Mouse (Mus musculus): ENCODE results near the gene Pigx. TPM values are rescaled to one million over a fixed set of nuclear protein-coding genes. Genes with fewer than 3 reads are reported as not detected.
A peak's percentile ranks its signal among the peaks of the same experiment; 100 is the strongest.
"Not testable (repeated sequence)": the region's sequence is repeated elsewhere in the genome, so short reads cannot be mapped to it uniquely, and the experiment has no call there.

The Pigx gene
- polyA plus RNA-seq, 1 experiment from 2014 or later: 168 TPM

GRCm38 (mm10) chr16:32078408-32078990, 21.0 kb downstream of the Pigx start:
- DNase-seq (ENCODE audit: low spot score) (peak; percentile 69), ATAC-seq (replicated peaks; ENCODE audit: insufficient number of reproducible peaks, low FRiP score, low TSS enrichment, low read depth) (peak; percentile 61; the same call in 1 of the 2 replicates)
- H3K9me3 ChIP-seq (replicated peaks; ENCODE audit: control insufficient read depth, low read length): no peaks in the 10 kb centered on the region
- no peaks in the 10 kb centered on the region for H3K27me3 ChIP-seq (ENCODE audit: control insufficient read depth, insufficient read depth, low read length)
- WGBS: under 1% methylated on average over 30 of the region's 30 CpGs
- H3K27ac ChIP-seq (replicated peaks; ENCODE audit: low read depth, low read length): peak overlapping the region; percentile 93
- H3K4me2 ChIP-seq (ENCODE audit: low read depth, low read length): peak overlapping the region; percentile 62
- H3K9ac ChIP-seq (replicated peaks; ENCODE audit: low read length): peak overlapping the region; percentile 98
- H3K36me3 ChIP-seq (replicated peaks; ENCODE audit: control insufficient read depth, insufficient read depth, low read depth, low read length): no peaks in the 10 kb centered on the region
- H3K4me3 ChIP-seq (ENCODE audit: low read depth, low read length): peak overlapping the region; percentile 93
- no peaks in the 10 kb centered on the region for H3K4me1 ChIP-seq (ENCODE audit: control insufficient read depth, insufficient read depth, low read length)

GRCm38 (mm10) chr16:32077648-32078407, 21.7 kb downstream of the Pigx start:
- Histone ChIP-seq H3K4me1 (ENCODE audit: control insufficient read depth, insufficient read depth, low read length) (no peaks in the 10 kb centered on the region), H3K27ac (replicated peaks; ENCODE audit: low read depth, low read length) (peak overlapping the region; percentile 93; the same call in 1 of the 2 replicates), H3K27me3 (ENCODE audit: control insufficient read depth, insufficient read depth, low read length) (no peaks in the 10 kb centered on the region), H3K4me2 (ENCODE audit: low read depth, low read length) (peak overlapping the region; percentile 62), H3K36me3 (replicated peaks; ENCODE audit: control insufficient read depth, insufficient read depth, low read depth, low read length) (no peaks in the 10 kb centered on the region), H3K4me3 (ENCODE audit: low read depth, low read length) (peak overlapping the region; percentile 93), H3K9me3 (replicated peaks; ENCODE audit: control insufficient read depth, low read length) (no peaks in the 10 kb centered on the region), H3K9ac (replicated peaks; ENCODE audit: low read length) (peak overlapping the region; percentile 98)
- ATAC-seq (replicated peaks; ENCODE audit: insufficient number of reproducible peaks, low FRiP score, low TSS enrichment, low read depth) (no peak), DNase-seq (ENCODE audit: low spot score) (no peak)
- 13% methylated on average over 13 of the region's 13 CpGs for WGBS

- Histone ChIP-seq H3K9ac (replicated peaks; ENCODE audit: low read length) (no peak overlapping the region), H3K4me2 (ENCODE audit: low read depth, low read length) (no peak overlapping the region), H3K36me3 (replicated peaks; ENCODE audit: control insufficient read depth, insufficient read depth, low read depth, low read length) (no peaks in the 10 kb centered on the region), H3K4me1 (ENCODE audit: control insufficient read depth, insufficient read depth, low read length) (no peaks in the 10 kb centered on the region), H3K4me3 (ENCODE audit: low read depth, low read length) (no peak overlapping the region), H3K27ac (replicated peaks; ENCODE audit: low read depth, low read length) (no peak overlapping the region), H3K9me3 (replicated peaks; ENCODE audit: control insufficient read depth, low read length) (no peaks in the 10 kb centered on the region), H3K27me3 (ENCODE audit: control insufficient read depth, insufficient read depth, low read length) (no peaks in the 10 kb centered on the region)
- WGBS: 84% methylated on average over 3 of the region's 3 CpGs
- no peak for ATAC-seq (replicated peaks; ENCODE audit: insufficient number of reproducible peaks, low FRiP score, low TSS enrichment, low read depth)
- DNase-seq (ENCODE audit: low spot score): no peak
These were observed 23.1 kb downstream of the Pigx start for GRCm38 (mm10) chr16:32076406-32076805.

GRCm38 (mm10) chr16:32075762-32076161, 23.8 kb downstream of the Pigx start:
- no peak overlapping the region for H3K4me3 ChIP-seq (ENCODE audit: low read depth, low read length)
- 45% methylated on average over 1 of the region's 1 CpGs for WGBS
- no peaks in the 10 kb centered on the region for H3K27me3 ChIP-seq (ENCODE audit: control insufficient read depth, insufficient read depth, low read length)
- H3K36me3 ChIP-seq (replicated peaks; ENCODE audit: control insufficient read depth, insufficient read depth, low read depth, low read length): no peaks in the 10 kb centered on the region
- ATAC-seq (replicated peaks; ENCODE audit: insufficient number of reproducible peaks, low FRiP score, low TSS enrichment, low read depth) (no peak), DNase-seq (ENCODE audit: low spot score) (no peak)
- H3K9me3 ChIP-seq (replicated peaks; ENCODE audit: control insufficient read depth, low read length): no peaks in the 10 kb centered on the region
- no peaks in the 10 kb centered on the region for H3K4me1 ChIP-seq (ENCODE audit: control insufficient read depth, insufficient read depth, low read length)
- no peak overlapping the region for H3K4me2 ChIP-seq (ENCODE audit: low read depth, low read length)
- no peak overlapping the region for H3K9ac ChIP-seq (replicated peaks; ENCODE audit: low read length)
- H3K27ac ChIP-seq (replicated peaks; ENCODE audit: low read depth, low read length): no peak overlapping the region

- not testable (repeated sequence) for H3K4me2 ChIP-seq (ENCODE audit: low read depth, low read length); ATAC-seq (replicated peaks; ENCODE audit: insufficient number of reproducible peaks, low FRiP score, low TSS enrichment, low read depth); DNase-seq (ENCODE audit: low spot score); H3K36me3 ChIP-seq (replicated peaks; ENCODE audit: control insufficient read depth, insufficient read depth, low read depth, low read length); H3K9me3 ChIP-seq (replicated peaks; ENCODE audit: control insufficient read depth, low read length); H3K9ac ChIP-seq (replicated peaks; ENCODE audit: low read length); H3K27ac ChIP-seq (replicated peaks; ENCODE audit: low read depth, low read length); H3K27me3 ChIP-seq (ENCODE audit: control insufficient read depth, insufficient read depth, low read length); H3K4me1 ChIP-seq (ENCODE audit: control insufficient read depth, insufficient read depth, low read length); H3K4me3 ChIP-seq (ENCODE audit: low read depth, low read length)
- 72% methylated on average over 4 of the region's 4 CpGs for WGBS
These were observed 29.5 kb downstream of the Pigx start for GRCm38 (mm10) chr16:32070070-32070469.

- no peaks in the 10 kb centered on the region for H3K9me3 ChIP-seq (replicated peaks; ENCODE audit: control insufficient read depth, low read length)
- 86% methylated on average over 12 of the region's 12 CpGs for WGBS
- no peak for ATAC-seq (replicated peaks; ENCODE audit: insufficient number of reproducible peaks, low FRiP score, low TSS enrichment, low read depth)
- H3K27me3 ChIP-seq (ENCODE audit: control insufficient read depth, insufficient read depth, low read length): no peaks in the 10 kb centered on the region
- no peak overlapping the region for H3K4me2 ChIP-seq (ENCODE audit: low read depth, low read length)
- H3K4me3 ChIP-seq (ENCODE audit: low read depth, low read length): no peak overlapping the region
- no peaks in the 10 kb centered on the region for H3K36me3 ChIP-seq (replicated peaks; ENCODE audit: control insufficient read depth, insufficient read depth, low read depth, low read length)
- no peak overlapping the region for H3K9ac ChIP-seq (replicated peaks; ENCODE audit: low read length)
- no peaks in the 10 kb centered on the region for H3K4me1 ChIP-seq (ENCODE audit: control insufficient read depth, insufficient read depth, low read length)
- H3K27ac ChIP-seq (replicated peaks; ENCODE audit: low read depth, low read length): no peak overlapping the region
- DNase-seq (ENCODE audit: low spot score): no peak
These were observed 30.9 kb downstream of the Pigx start for GRCm38 (mm10) chr16:32068389-32069300.

GRCm38 (mm10) chr16:32066899-32067298, 32.6 kb downstream of the Pigx start:
- no peak for ATAC-seq (replicated peaks; ENCODE audit: insufficient number of reproducible peaks, low FRiP score, low TSS enrichment, low read depth)

More at GRCm38 (mm10) chr16:32066899-32067298, 32.6 kb downstream of the Pigx start:
- Histone ChIP-seq H3K4me1 (ENCODE audit: control insufficient read depth, insufficient read depth, low read length) (no peaks in the 10 kb centered on the region), H3K27ac (replicated peaks; ENCODE audit: low read depth, low read length) (no peak overlapping the region), H3K4me3 (ENCODE audit: low read depth, low read length) (no peak overlapping the region), H3K4me2 (ENCODE audit: low read depth, low read length) (no peak overlapping the region), H3K9ac (replicated peaks; ENCODE audit: low read length) (no peak overlapping the region), H3K9me3 (replicated peaks; ENCODE audit: control insufficient read depth, low read length) (no peaks in the 10 kb centered on the region), H3K36me3 (replicated peaks; ENCODE audit: control insufficient read depth, insufficient read depth, low read depth, low read length) (no peaks in the 10 kb centered on the region), H3K27me3 (ENCODE audit: control insufficient read depth, insufficient read depth, low read length) (no peaks in the 10 kb centered on the region)
- DNase-seq (ENCODE audit: low spot score): no peak
- WGBS: 93% methylated on average over 1 of the region's 1 CpGs
